Mouse (Mus musculus): ENCODE measurements at regions not wholly inside any gene's neighbourhood (a gene's known extent, or its start where the extent isn't known, plus 50 kb on each side); places are given as distances from the start of the nearest gene placed in this dataset.
A peak's percentile ranks its signal among the peaks of the same experiment; 100 is the strongest.

DNA sequence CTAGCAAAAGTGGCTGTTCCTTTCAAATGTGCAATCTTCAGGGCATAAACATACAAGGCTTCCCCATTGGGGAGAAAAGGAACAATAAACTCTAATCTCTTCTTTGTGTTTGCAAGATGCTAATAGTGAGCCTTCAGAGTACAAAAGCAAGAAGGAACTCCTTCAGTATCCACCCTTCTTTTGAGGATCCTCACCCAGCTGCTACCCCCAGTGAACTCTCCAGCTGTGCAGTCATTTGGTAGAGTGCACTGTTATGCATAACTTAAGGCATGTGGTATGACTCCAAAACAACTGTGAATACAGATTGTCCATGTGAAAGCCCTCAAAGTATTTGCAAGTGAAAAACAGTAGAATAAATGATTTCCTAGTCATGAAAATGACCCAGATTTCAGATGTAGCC lies 487.1 kb upstream of the Mef2c start:
- no peak for ATAC-seq (replicated peaks; ENCODE audit: low FRiP score, low TSS enrichment, poor library complexity, severe bottlenecking)

DNA sequence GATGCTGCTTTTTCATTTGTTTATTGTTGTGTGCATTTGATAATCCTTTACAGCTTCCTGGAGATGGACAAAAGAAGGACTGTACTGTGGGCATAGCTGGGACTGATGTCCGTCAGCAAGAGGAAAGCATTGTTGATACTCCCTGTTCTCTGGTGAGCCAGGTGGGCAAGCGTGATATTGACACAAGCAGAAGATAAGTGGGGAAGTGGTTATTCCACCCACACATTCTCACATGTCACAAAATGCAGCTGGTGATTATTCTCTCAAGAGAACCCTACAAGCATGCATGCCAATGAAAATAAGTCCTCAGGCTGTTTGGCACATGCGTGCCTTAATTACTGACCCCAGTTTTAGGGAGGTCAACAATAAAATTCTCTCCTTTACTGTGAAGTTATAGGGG lies 483.0 kb upstream of the Mef2c start:
- peak; percentile 77 for ATAC-seq (replicated peaks; ENCODE audit: low FRiP score, low TSS enrichment, poor library complexity, severe bottlenecking)

GRCm38 (mm10) chr13:83023972-83024371 lies 479.9 kb upstream of the Mef2c start:
- ATAC-seq (replicated peaks; ENCODE audit: low FRiP score, low TSS enrichment, poor library complexity, severe bottlenecking): no peak

DNA sequence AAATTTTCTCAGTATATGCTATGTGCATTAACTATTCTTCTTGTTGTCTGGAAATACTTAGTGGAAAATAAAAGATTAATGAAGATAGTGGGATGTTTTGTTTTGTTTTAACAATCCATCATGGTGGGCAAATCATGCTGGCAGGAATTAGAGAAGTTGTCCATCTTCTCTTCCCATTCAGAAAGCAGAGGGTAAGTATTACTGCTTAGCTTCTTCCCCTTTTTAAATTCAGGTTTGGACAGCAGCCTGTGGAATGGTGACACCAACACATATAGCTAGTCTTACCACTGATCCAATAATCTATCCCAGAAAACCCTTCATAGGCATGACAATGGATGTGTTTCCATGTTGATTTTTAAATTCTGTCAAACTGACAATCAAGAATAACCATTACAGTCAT lies 467.9 kb upstream of the Mef2c start:
- no peak for ATAC-seq (replicated peaks; ENCODE audit: low FRiP score, low TSS enrichment, poor library complexity, severe bottlenecking)

GRCm38 (mm10) chr13:83041506-83041905 lies 462.3 kb upstream of the Mef2c start:
- no peak for ATAC-seq (replicated peaks; ENCODE audit: low FRiP score, low TSS enrichment, poor library complexity, severe bottlenecking)

DNA sequence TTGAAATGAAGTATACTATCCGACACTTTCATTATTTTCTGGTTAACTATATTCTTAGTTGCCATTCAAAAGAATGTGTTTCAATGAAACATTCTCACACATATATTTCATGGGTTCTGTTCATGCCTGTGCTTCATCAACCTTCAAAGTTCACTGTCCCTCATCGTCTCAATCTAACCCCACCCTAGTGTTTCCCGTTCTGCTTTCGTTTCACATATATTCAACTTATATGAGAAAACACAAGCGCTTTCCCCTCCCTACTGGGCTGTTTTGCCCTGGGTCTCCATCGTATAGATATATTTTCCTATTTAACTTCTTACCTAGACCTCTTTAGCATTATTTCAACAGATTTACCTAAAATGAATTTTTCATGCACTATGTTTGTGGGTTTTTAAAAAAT lies 458.3 kb upstream of the Mef2c start:
- ATAC-seq (replicated peaks; ENCODE audit: low FRiP score, low TSS enrichment, poor library complexity, severe bottlenecking): no peak

DNA sequence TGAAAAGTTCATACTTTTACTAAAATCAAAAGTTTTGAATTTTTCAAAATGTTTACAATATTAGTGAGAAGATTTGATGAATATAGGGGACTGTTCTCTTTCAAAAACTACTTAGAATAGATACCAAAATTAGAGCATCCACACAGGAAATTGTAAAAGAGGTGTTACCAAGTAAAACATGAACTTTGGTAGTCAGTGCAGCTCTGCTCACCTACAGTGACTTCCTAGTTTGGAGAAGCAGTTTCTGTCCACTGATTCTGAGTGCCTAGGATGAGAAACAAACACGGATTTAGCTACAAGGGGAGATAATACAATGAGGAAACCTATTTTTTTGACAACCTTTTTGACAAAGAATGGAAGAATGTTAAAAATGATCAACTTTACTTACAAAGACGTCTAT lies 457.9 kb upstream of the Mef2c start:
- ATAC-seq (replicated peaks; ENCODE audit: low FRiP score, low TSS enrichment, poor library complexity, severe bottlenecking): no peak

GRCm38 (mm10) chr13:83046571-83047123 lies 457.2 kb upstream of the Mef2c start:
- ATAC-seq (replicated peaks; ENCODE audit: low FRiP score, low TSS enrichment, poor library complexity, severe bottlenecking): no peak

DNA sequence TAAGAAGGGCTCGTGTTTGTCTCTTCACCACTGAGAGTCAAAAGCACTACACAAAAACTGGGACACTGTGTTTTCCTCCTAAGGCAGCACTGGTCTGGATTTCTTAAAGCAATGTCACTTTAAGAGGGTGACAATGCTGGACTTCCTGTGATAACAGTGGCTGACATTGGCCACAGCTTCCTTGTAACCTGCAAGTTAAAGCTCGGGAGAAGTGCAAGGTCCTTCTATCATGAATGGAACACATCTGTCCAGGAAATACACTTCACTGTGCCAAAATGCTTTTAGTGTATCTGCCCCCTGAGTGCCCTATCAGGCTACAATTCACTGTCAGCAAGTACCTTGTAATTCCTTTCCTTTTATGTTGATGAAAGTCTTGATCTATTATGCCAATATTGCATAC lies 448.0 kb upstream of the Mef2c start:
- 0 out of 2 replicates have a peak, but pooled peaks have one; percentile 41 for ATAC-seq (replicated peaks; ENCODE audit: low FRiP score, low TSS enrichment, poor library complexity, severe bottlenecking)

GRCm38 (mm10) chr13:83056415-83056814 lies 447.4 kb upstream of the Mef2c start:
- ATAC-seq (replicated peaks; ENCODE audit: low FRiP score, low TSS enrichment, poor library complexity, severe bottlenecking): no peak

DNA sequence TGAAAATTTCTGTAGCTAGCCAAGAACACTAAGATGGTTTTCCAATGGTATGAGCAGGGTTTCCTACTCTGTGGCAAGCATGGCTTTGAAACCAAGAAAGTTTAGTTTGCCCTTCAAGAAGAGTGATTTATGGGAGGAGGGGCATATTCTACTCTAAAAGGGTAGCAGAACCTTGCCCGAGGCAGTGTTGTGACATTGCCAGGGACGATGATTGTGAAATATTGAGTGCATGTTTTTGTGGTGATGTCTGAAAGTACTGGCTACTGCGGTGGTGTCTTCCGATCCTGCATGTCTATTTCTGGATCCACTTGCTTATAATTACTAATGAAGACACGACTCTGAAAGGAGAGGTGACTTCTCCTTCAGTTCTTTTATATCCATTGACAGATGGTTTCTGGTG lies 439.1 kb upstream of the Mef2c start:
- no peak for ATAC-seq (replicated peaks; ENCODE audit: low FRiP score, low TSS enrichment, poor library complexity, severe bottlenecking)

GRCm38 (mm10) chr13:83065201-83065600 lies 438.6 kb upstream of the Mef2c start:
- no peak for ATAC-seq (replicated peaks; ENCODE audit: low FRiP score, low TSS enrichment, poor library complexity, severe bottlenecking)

DNA sequence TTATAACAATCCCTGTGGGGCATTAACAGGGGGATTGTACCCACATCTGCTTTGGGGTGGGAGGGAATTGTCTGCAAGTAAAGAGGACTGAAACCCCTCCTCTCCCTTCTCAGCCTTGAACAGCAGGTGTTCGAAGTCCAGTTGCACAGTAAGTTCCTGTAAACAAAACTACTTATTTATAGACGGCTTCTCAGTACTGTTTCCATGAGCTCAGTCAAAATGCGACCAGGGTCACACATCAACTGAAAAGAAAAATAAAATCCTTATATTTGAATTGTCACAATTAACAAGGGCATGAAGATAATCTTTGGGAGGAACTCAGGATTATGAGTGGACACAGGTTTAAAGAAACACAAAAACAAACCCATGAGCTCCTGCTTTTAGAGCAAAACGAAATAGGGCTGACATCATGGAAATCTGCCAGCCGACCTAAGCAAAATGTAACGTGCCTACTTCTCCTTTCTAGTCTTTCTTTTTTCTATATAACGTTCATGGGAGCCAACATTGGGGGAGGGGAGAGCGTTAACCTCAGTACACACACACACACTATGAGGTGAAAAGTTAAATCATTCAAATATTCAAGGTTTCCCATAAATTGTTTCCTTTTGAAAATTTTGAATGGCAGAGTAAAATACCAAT lies 437.6 kb upstream of the Mef2c start:
- no peak for ATAC-seq (replicated peaks; ENCODE audit: low FRiP score, low TSS enrichment, poor library complexity, severe bottlenecking)

- no peak for ATAC-seq (replicated peaks; ENCODE audit: low FRiP score, low TSS enrichment, poor library complexity, severe bottlenecking)
Observed at GRCm38 (mm10) chr13:83067496-83067895, 436.3 kb upstream of the Mef2c start.

- ATAC-seq (replicated peaks; ENCODE audit: low FRiP score, low TSS enrichment, poor library complexity, severe bottlenecking): peak; percentile 61; the same call in 1 of the 2 replicates
Observed at GRCm38 (mm10) chr13:83068588-83068987, 435.2 kb upstream of the Mef2c start.

- no peak for ATAC-seq (replicated peaks; ENCODE audit: low FRiP score, low TSS enrichment, poor library complexity, severe bottlenecking)
Observed at GRCm38 (mm10) chr13:83069293-83069692, 434.5 kb upstream of the Mef2c start.

- ATAC-seq (replicated peaks; ENCODE audit: low FRiP score, low TSS enrichment, poor library complexity, severe bottlenecking): peak; percentile 56; the same call in 1 of the 2 replicates
Observed at GRCm38 (mm10) chr13:83072073-83072472, 431.8 kb upstream of the Mef2c start.

- ATAC-seq (replicated peaks; ENCODE audit: low FRiP score, low TSS enrichment, poor library complexity, severe bottlenecking): peak; percentile 41
Observed at GRCm38 (mm10) chr13:83074219-83074965, 429.4 kb upstream of the Mef2c start.

- peak; percentile 82 for ATAC-seq (replicated peaks; ENCODE audit: low FRiP score, low TSS enrichment, poor library complexity, severe bottlenecking)
Observed at GRCm38 (mm10) chr13:83075320-83075877, 428.4 kb upstream of the Mef2c start.

- ATAC-seq (replicated peaks; ENCODE audit: low FRiP score, low TSS enrichment, poor library complexity, severe bottlenecking): no peak
Observed at GRCm38 (mm10) chr13:83076611-83077010, 427.2 kb upstream of the Mef2c start.

- ATAC-seq (replicated peaks; ENCODE audit: low FRiP score, low TSS enrichment, poor library complexity, severe bottlenecking): no peak
Observed at GRCm38 (mm10) chr13:83077085-83077484, 426.7 kb upstream of the Mef2c start.
